Mouse (Mus musculus): Measurements from ENCODE around the gene Nucb2.
A peak's percentile ranks its signal among the peaks of the same experiment; 100 is the strongest.

Nucb2 gene

DNA sequence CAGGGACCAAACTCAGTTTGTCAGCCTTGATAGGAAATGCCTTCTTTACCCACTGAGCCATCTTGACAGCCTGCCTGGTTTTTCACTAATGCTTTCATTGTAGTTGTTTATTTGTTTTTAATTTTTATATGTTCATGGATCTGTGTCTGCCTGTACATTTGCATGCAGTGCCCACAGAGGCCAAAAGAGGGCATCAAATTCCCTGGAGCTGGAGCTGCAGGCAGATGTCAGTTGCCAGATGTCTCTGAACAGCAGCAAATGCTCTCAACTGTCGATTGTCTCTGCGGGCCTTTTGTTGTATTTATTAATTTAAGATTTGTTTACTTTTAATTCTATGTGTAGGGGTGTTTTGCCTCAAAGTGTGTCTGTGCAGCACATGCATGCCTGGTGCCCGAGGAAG is 15.6 kb downstream of the Nucb2 start:
- DNase-seq (ENCODE audit: inconsistent ontology term) = peak; percentile 3

GRCm38 (mm10) chr7:116524577-116524976 is 20.4 kb downstream of the Nucb2 start:
- peak; percentile 45 for DNase-seq (ENCODE audit: inconsistent ontology term)

DNA sequence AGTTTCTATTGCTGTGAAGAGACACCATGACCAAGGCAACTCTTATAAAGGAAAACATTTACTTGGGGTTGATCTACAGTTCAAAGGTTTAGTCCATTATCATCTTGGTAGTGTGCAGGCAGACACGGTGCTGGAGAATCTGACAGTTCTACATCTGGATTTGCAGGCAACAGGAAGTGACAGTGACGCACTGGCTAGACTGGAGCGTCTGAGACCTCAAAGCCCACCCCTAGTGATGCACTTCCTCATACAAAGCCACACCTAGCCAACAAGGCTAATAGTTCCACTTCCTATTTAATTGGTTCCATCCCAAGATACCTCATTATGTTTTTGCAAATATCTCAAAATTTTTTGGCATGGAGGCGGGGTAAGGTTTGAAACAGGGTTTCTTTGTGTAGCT is 25.6 kb downstream of the Nucb2 start:
- DNase-seq (ENCODE audit: inconsistent ontology term) = no peak

- no peak for DNase-seq (ENCODE audit: inconsistent ontology term)
Measured at GRCm38 (mm10) chr7:116530470-116530869, 26.3 kb downstream of the Nucb2 start.

DNA sequence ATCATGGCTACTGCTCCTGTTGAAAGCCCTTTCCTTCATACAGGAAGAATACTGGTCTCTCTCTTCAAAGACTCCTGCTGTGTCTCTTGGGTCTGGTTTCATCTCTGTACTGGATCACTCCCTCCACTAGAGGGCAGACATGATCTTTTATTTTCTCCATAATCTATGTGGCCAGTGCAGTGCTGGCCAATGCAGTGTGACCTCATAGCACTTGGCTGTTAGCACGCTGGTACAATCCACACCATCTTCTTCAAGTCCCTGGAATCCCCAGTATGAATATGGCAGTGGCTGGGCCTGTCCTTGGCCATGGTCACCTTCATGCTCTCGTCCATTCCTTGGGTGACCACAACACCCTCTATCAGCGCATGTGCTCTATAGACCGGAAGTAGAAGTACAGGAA is 27.1 kb downstream of the Nucb2 start:
- DNase-seq (ENCODE audit: inconsistent ontology term) = peak; percentile 58

GRCm38 (mm10) chr7:116556834-116557233 is 52.7 kb downstream of the Nucb2 start:
- DNase-seq (ENCODE audit: inconsistent ontology term) = no peak

GRCm38 (mm10) chr7:116574551-116574950 is 70.4 kb downstream of the Nucb2 start:
- peak; percentile 28 for DNase-seq (ENCODE audit: inconsistent ontology term)

Measured in Muller cell, postnatal 12 days (primary cell).